Mouse (Mus musculus) cerebellum, adult 11 months (tissue): ENCODE measurements at regions not wholly inside any gene's neighbourhood (a gene's known extent, or its start where the extent isn't known, plus 50 kb on each side); places are given as distances from the start of the nearest gene placed in this dataset.

Experiments
- DNase-seq: peaks from one replicate; pipeline ENCODE4 v3.0.0; 2022

- no peak for DNase-seq
Measured at GRCm38 (mm10) chr11:38224300-38224699, 988.5 kb upstream of the Tenm2 start.

GRCm38 (mm10) chr11:38203347-38203746 lies 967.6 kb upstream of the Tenm2 start:
- DNase-seq: no peak

GRCm38 (mm10) chr11:38201136-38201741 lies 965.5 kb upstream of the Tenm2 start:
- DNase-seq: no peak

GRCm38 (mm10) chr11:38193719-38194118 lies 958.0 kb upstream of the Tenm2 start:
- DNase-seq: no peak

- DNase-seq: no peak
Measured at GRCm38 (mm10) chr11:38191895-38192547, 956.3 kb upstream of the Tenm2 start.

GRCm38 (mm10) chr11:38191437-38191836 lies 955.7 kb upstream of the Tenm2 start:
- DNase-seq: no peak

GRCm38 (mm10) chr11:38170721-38171120 lies 935.0 kb upstream of the Tenm2 start:
- DNase-seq: no peak

GRCm38 (mm10) chr11:38158310-38158709 lies 922.5 kb upstream of the Tenm2 start:
- DNase-seq: no peak

- no peak for DNase-seq
Measured at GRCm38 (mm10) chr11:38156944-38157343, 921.2 kb upstream of the Tenm2 start.

GRCm38 (mm10) chr11:38155706-38156105 lies 919.9 kb upstream of the Tenm2 start:
- no peak for DNase-seq

GRCm38 (mm10) chr11:38143436-38143835 lies 907.7 kb upstream of the Tenm2 start:
- DNase-seq: no peak

- no peak for DNase-seq
Measured at GRCm38 (mm10) chr11:38128851-38129250, 893.1 kb upstream of the Tenm2 start.

GRCm38 (mm10) chr11:38123789-38124330 lies 888.1 kb upstream of the Tenm2 start:
- no peak for DNase-seq

GRCm38 (mm10) chr11:38122474-38122873 lies 886.7 kb upstream of the Tenm2 start:
- DNase-seq: no peak

- no peak for DNase-seq
Measured at GRCm38 (mm10) chr11:38121051-38121616, 885.4 kb upstream of the Tenm2 start.

GRCm38 (mm10) chr11:38117741-38118140 lies 882.0 kb upstream of the Tenm2 start:
- DNase-seq: no peak

GRCm38 (mm10) chr11:38092202-38092601 lies 856.4 kb upstream of the Tenm2 start:
- no peak for DNase-seq

GRCm38 (mm10) chr11:38075171-38075732 lies 839.5 kb upstream of the Tenm2 start:
- DNase-seq: no peak

- DNase-seq: no peak
Measured at GRCm38 (mm10) chr11:38069635-38070034, 833.9 kb upstream of the Tenm2 start.

- no peak for DNase-seq
Measured at GRCm38 (mm10) chr11:38067682-38068081, 831.9 kb upstream of the Tenm2 start.

GRCm38 (mm10) chr11:38066091-38066490 lies 830.3 kb upstream of the Tenm2 start:
- DNase-seq: no peak

- DNase-seq: no peak
Measured at GRCm38 (mm10) chr11:38060105-38060504, 824.3 kb upstream of the Tenm2 start.

GRCm38 (mm10) chr11:38058896-38059295 lies 823.1 kb upstream of the Tenm2 start:
- no peak for DNase-seq

GRCm38 (mm10) chr11:38036582-38036981 lies 800.8 kb upstream of the Tenm2 start:
- DNase-seq: no peak
